Comparison of ENCODE assay signal across 7 mouse cellular contexts in the genomic region with DNA sequence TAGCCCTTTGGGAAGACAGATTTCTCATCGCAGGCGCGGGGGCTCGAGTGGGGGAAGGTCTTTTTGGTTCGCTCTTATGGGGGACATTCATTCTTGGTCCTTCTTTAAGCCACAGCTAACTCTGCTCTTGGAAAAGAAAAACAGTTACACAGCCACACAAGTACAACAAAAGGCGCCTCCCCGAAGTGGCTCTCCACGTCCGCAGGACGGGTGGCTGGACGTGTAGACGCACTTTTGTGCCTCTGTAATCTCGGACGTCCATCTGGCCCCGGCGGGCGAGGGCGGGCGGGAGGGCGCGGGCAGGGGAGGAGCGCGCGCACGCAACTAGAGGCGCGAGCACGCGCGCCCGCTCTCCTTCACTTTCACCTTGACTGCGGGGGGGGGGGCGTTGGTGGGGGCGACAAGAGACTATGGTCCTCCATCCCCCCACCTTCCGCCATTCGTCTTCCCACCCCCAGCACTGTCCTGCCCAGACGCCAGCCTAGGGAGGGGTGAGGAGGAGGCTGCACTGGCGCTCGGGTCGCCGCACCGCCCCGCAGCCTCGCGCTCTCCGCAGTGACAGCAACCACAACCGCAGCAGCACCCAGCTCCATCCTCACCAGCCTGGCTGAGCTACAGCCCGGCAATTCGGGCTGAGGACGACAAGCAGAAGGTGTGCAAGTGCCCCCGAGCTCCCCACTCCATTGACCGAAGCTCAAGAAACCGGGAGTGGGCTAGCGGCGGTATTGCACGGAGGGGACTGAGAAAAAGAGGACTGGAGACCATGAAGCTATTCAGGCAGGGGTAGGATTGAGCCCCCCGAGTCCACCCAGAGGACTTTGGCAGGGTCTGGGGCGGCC.
DNase-seq lines count a peak whose midpoint lies in the region; ATAC-seq lines count a peak whose summit lies in the region.

No protein-coding gene starts in this region.

- WGBS in lung, embryonic 15.5 days, result under 1% methylated on average over 55 of the region's 58 CpGs
- WGBS in forebrain, embryonic 13.5 days, result 0% methylated on average over 50 of the region's 58 CpGs
- WGBS in limb, embryonic 13.5 days, result under 1% methylated on average over 54 of the region's 58 CpGs

- 0 out of 2 replicates have a peak overlapping the region, but pooled peaks have one; percentile 19 for H3K9ac ChIP-seq in lung, embryonic 15.5 days
- H3K9ac ChIP-seq in forebrain, embryonic 13.5 days, result peak overlapping the region; percentile 99
- peak overlapping the region; percentile 39; the same call in 1 of the 2 replicates for H3K9ac ChIP-seq in limb, embryonic 13.5 days

- no peaks in the 10 kb centered on the region for H3K36me3 ChIP-seq in lung, embryonic 15.5 days
- H3K36me3 ChIP-seq in forebrain, embryonic 13.5 days (ENCODE audit: poor library complexity, severe bottlenecking), result peaks cover 13% of the 10 kb centered on the region
- no peaks in the 10 kb centered on the region for H3K36me3 ChIP-seq in limb, embryonic 13.5 days

- no peak overlapping the region for H3K27ac ChIP-seq in lung, embryonic 15.5 days
- H3K27ac ChIP-seq in forebrain, embryonic 13.5 days, result peak overlapping the region; percentile 100
- H3K27ac ChIP-seq in limb, embryonic 13.5 days, result no peak overlapping the region

- no peaks in the 10 kb centered on the region for H3K9me3 ChIP-seq in lung, embryonic 15.5 days
- no peaks in the 10 kb centered on the region for H3K9me3 ChIP-seq in forebrain, embryonic 13.5 days (replicated peaks)
- H3K9me3 ChIP-seq in limb, embryonic 13.5 days, result no peaks in the 10 kb centered on the region

- ATAC-seq in lung, embryonic 15.5 days (ENCODE audit: borderline replicate concordance, extremely low read depth, low FRiP score, low TSS enrichment), result 0 out of 2 replicates have a peak, but pooled peaks have one; percentile 23
- peak; percentile 36 for ATAC-seq in forebrain, embryonic 13.5 days
- ATAC-seq in limb, embryonic 13.5 days (ENCODE audit: low FRiP score, low read depth), result no peak

- peak overlapping the region; percentile 82 for H3K4me2 ChIP-seq in lung, embryonic 15.5 days
- H3K4me2 ChIP-seq in forebrain, embryonic 13.5 days, result peak overlapping the region; percentile 81
- H3K4me2 ChIP-seq in limb, embryonic 13.5 days (replicated peaks), result peak overlapping the region; percentile 91

- peaks cover 97% of the 10 kb centered on the region for H3K27me3 ChIP-seq in lung, embryonic 15.5 days
- H3K27me3 ChIP-seq in forebrain, embryonic 13.5 days, result peaks cover 36% of the 10 kb centered on the region; the same call in 1 of the 2 replicates
- H3K27me3 ChIP-seq in limb, embryonic 13.5 days, result peaks cover 99% of the 10 kb centered on the region

- peak overlapping the region; percentile 44 for H3K4me3 ChIP-seq in lung, embryonic 15.5 days
- H3K4me3 ChIP-seq in forebrain, embryonic 13.5 days, result peak overlapping the region; percentile 78
- peak overlapping the region; percentile 51 for H3K4me3 ChIP-seq in limb, embryonic 13.5 days

- peaks cover 23% of the 10 kb centered on the region for H3K4me1 ChIP-seq in lung, embryonic 15.5 days
- peaks cover 54% of the 10 kb centered on the region for H3K4me1 ChIP-seq in forebrain, embryonic 13.5 days
- H3K4me1 ChIP-seq in limb, embryonic 13.5 days, result peaks cover 33% of the 10 kb centered on the region

- no peak for DNase-seq in lung, postnatal 4 days
- DNase-seq in cerebellum, adult 9-10 months, result peak; percentile 86
- peak; percentile 77 for DNase-seq in retina, embryonic 14.5 days (ENCODE audit: low spot score)
- DNase-seq in adrenal gland, adult 8-10 months, result no peak

Comparison
In these comparisons a context has a peak if more than half of its experiments do, and no peak if none do; other contexts are left out.
1. H3K9ac ChIP-seq: peak in every context shown above with its lines; median percentile 99 in forebrain, embryonic 13.5 days; 39 in limb, embryonic 13.5 days; 19 in lung, embryonic 15.5 days.
2. DNase-seq: peak in cerebellum, adult 9-10 months (single experiment) and retina, embryonic 14.5 days (single experiment); none in lung, postnatal 4 days (0 of 2) and adrenal gland, adult 8-10 months (single experiment).
3. Peak in every context shown above with its lines, with median percentiles within 50 percentile points of each other: H3K4me2 ChIP-seq and H3K4me3 ChIP-seq.